Mouse (Mus musculus) gastrocnemius, adult 18-20 months (tissue): Measurements from ENCODE around the gene Lgi1. TPM values are rescaled to one million over a fixed set of nuclear protein-coding genes. Genes with fewer than 3 reads are reported as not detected.

ENCODE experiments used
- DNase-seq: peaks from one replicate; pipeline ENCODE4 v3.0.0; 2021; ENCODE audit warnings: low spot score
- long read RNA-seq, 2 experiments: library from polyadenylated mRNA; stranded (forward); transcript quantifications; one replicate each; pipeline ENCODE4 v2.0.0; 2021
- total RNA-seq, 2 experiments: library from RNA; stranded (reverse); gene quantifications; 2 replicates each; pipeline ENCODE4 v1.2.3; 2021

Gene Lgi1
- total RNA-seq = 1 to 10 TPM; 4.3 to 6.8 TPM
- long read RNA-seq, experiment 1, partial matches to known transcripts = 0 of 1 reads
- long read RNA-seq, experiment 1, other reads (novel, unspliced or antisense) = 1 of 1 reads
- long read RNA-seq, experiment 2, full-length matches to known transcripts = 1 of 1 reads
- long read RNA-seq, experiment 2, partial matches to known transcripts = 0 of 1 reads
- long read RNA-seq, experiment 2, other reads (novel, unspliced or antisense) = 0 of 1 reads

- DNase-seq = no peak
Measured at GRCm38 (mm10) chr19:38264505-38265500, at the start of gene Lgi1. Gene Lgi1, plus strand, starts transcription at chr19:38264536.

DNA sequence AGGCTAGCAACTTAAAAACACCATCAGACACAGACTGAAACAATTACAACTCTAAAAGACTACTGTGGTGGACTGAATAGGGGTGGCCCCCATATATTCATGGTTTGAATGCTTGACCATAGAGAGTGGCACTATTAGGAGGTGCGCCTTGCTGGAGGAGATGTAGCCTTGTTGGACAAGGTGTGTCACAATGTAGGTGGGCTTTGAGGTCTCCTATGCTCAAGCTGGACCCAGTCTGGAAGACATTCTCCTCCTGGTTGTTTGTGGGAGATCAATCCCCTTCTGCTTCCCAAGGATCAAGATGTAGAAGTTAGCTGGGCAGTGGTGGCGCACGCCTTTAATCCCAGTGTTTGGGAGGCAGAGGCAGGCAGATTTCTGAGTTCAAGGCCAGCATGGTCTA, 46.6 kb upstream of the Lgi1 start:
- no peak for DNase-seq

DNA sequence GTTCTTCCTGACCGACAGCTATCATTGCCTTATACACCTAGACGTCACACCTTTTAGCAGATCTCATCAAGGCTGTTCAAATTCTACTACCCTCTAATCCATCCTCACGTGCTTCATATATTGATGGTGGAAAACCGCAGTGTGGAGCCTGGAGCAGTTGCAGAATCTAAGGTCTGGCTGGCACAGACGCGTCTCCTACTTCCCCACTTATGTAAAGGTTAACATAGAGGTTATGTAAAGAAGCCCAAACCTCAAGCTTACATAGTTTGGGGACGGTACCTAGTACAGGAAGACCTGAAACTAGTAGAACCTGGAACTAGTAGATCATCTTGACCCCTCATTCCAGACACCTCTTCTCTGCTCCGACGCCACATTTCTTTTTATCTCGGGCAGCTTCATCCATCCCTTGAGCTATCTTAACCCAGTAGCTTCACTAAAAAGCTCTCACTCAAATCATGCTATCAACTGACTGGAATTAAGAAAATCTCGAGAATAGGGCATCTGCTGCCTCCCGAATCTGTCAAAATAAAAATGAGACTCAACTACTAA, 40.9 kb upstream of the Lgi1 start:
- DNase-seq = no peak

- peak; percentile 90 for DNase-seq
Measured at GRCm38 (mm10) chr19:38223905-38224684, 40.2 kb upstream of the Lgi1 start, which contains the start of gene Fra10ac1. Gene Fra10ac1, minus strand, starts transcription at chr19:38224156.

- no peak for DNase-seq
Measured at GRCm38 (mm10) chr19:38224685-38225060, 39.7 kb upstream of the Lgi1 start.

- no peak for DNase-seq
Measured at GRCm38 (mm10) chr19:38228699-38229098, 35.6 kb upstream of the Lgi1 start.

DNA sequence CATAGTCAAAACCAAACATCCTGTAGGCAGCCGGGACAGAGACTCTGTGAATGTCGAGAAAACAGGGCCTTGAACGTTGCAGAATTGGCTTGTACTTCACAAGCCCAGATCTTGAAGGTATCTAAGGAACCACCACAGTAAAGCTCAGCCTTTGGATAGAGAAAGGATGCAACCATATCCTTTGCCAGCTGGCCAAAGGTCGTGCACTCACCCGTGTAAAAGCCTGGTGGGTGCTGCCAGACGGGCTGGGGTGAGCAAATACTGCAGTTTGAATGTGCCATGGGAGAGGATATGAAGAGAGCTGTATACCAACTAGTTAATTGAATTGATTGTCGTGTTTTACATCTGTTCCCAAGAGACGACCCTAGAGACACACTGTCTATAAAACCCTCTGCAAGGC, 32.2 kb upstream of the Lgi1 start:
- DNase-seq = no peak

DNA sequence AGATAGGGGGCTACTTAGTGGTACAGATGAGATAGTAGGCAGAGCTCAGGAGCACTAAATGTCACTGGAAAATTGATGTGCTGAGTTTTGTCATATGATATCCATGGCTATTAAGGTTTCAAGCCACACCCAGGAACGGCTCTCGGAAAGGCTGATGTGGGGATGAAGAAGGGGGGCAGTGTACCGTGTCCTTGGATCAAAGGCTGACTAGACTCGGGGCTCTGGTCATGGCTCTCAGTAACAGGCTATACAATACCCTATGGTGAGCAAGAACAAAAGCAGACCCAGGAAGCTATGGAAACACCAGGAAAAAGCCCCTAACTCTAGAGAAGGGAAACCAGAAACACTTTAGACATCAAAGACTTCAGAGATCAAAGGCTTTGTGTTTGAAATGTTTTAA, 31.8 kb upstream of the Lgi1 start:
- no peak for DNase-seq

- no peak for DNase-seq
Measured at GRCm38 (mm10) chr19:38236526-38236925, 27.8 kb upstream of the Lgi1 start.

DNA sequence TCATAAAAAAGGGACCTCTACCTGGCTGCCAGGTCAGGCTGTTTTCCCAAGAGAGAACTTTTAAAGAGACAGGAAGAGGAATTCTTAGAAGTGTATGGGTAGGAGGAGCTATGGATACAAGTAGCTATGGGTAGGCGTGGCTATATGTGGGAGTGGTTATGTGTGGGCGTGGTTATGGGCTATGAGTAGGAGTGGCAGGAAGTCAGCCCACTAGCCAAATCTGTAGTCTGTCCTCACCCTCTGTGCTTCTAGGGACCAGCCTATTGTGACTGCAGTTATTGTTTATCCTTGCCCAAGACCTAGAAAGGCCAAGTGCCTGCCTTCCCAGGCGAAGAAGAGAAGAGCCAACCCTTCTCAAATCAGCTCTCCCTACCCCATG, 26.5 kb upstream of the Lgi1 start:
- no peak for DNase-seq

- DNase-seq = no peak
Measured at GRCm38 (mm10) chr19:38238213-38238951, 26.0 kb upstream of the Lgi1 start.

DNA sequence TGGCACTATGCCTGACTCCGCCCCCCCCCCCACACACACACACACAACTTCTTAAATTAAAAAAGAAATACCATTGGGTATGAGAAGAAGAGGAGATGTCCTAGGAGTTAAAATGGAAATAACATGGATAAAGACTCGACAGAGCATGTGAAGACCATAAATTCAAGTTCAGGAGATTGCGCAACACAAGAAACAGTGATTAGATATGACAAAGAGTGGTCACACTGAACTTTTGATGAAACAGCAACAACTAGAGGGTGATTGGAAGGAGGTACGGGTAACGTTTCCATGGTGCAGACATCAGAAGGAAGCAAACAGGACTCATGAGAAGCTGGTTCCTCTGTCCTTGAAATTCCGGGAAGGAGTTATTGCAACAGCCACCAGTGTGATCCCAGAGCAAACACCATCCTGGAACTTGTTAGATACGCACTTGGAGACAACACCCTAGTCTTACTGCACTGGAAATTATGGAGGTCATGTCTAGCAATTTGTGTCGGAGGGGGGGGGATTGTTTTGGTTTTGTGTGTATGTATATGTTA, 22.0 kb upstream of the Lgi1 start:
- no peak for DNase-seq

- DNase-seq = no peak
Measured at GRCm38 (mm10) chr19:38244748-38245147, 19.6 kb upstream of the Lgi1 start.

DNA sequence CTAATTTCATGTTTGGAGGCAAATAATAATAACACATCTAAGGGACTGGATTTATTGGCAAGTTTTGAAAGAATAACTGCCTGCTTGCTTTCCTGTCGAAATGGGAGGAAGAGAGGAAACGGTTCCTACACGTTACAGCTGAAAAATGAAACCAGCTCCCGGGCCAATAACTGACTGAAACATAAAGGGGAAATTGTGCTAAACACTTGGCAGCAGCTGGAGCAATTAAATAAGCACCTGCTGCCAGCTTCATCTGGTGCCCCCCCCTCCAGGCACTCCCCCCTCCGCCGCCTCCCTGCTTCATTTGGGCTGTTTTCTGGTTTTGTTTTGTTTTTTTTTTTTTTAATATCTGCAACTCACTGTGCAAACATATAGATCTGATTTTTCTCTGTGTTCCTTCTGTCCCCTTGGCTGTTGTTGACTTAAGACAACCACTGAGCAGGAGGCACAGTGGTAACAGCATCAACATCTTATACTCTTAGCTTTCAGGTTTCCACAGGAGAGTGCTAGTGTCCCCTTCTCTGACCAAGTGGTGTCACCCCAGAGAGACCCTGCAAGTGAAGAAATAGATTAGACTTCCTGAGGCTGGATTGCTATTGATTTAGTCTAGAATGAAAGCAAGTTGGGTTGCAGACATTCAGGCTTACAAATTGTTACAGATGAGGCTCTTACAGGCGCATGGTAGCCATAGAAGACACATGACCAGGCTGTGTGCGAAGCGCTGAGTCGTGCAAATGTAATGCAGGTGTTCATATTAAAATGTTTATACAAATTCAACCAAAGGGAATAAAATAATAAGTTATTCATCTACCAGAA, 18.8 kb upstream of the Lgi1 start:
- no peak for DNase-seq

DNA sequence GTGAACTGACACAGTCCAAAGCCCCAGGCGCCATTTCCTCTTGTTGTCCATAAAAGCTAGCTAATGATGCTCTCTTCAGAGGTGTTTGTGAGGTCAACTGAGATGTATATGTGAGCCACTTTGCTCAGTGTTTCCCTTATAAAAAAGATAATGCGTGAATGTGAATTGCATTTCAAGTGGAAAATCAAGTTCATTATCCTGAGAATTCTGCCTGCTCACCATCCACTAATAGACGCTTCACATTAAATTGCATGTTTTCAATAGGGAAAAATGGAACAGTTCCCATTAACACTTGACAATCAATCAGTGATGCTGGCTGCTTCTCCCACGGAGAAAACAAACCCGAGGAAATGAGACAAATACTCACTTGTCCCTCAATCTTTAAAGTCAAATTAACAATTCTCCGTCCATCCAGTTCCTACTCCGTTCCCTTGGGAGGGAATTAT, 18.1 kb upstream of the Lgi1 start:
- DNase-seq = no peak

DNA sequence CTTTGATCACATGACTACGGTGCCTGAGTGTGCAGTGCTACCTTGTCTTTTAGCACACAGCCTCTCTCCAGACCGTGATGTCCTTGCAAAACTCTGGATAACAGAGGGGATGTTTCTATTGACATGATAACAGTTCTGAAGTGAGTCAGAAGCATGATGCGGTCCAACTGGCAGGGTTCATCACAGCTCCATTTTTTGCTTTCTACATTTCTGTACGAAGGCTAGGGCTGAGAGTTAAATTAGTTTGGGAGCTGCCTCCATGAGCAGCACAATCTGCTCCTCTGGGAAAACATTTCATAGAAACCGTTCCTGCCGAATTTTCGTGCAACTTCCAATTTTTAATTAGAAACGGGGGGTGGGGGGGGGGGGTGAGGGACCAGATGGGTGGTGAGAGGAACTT, 14.7 kb upstream of the Lgi1 start:
- DNase-seq = no peak

- peak; percentile 35 for DNase-seq
Measured at GRCm38 (mm10) chr19:38253796-38254195, 10.5 kb upstream of the Lgi1 start.

DNA sequence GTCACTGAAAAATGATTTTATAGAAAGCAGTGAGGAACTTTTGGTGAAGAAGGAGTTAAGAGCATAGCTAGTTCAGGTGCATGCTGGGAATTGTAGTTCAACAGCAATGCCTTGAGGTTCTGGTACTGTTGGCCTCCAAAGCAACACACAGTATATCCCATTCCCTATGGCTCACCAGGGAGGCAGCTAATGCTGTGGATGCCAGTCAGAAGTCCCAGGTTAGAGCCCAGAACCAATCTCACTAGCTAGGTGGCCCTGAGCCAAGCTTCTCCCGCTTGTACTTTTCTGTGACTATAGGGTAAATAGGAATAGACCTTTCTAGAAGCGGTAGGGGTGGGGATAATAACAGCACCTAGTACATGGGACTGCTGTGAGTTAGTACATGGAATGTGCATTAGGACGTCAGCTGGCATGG, 5.7 kb upstream of the Lgi1 start:
- DNase-seq = peak; percentile 21

DNA sequence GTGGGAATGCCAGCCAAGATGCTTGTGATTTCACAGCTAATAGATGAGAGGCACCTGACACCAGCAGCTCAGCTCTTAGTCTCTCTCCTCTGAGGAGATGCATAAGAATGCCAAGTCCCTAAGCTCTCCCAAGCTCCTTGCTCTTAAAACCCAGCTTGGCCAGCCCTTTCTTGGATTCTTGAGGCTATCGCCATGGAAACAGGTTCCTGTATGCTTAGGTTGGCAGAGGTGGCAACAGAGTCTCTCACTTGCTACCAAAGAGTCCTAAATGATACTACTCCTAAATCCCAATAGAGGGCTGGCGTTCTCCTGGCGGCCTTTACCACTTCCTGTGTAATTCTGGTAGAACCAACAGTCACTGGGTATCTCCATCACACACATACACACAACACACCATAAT, 4.9 kb upstream of the Lgi1 start:
- DNase-seq = no peak

GRCm38 (mm10) chr19:38260346-38260745, 4.0 kb upstream of the Lgi1 start:
- peak; percentile 35 for DNase-seq
